Mouse (Mus musculus) left cerebral cortex, adult 11 months (tissue): Measurements from ENCODE around the gene BC049715.
"Not testable (repeated sequence)": the region's sequence is repeated elsewhere in the genome, so short reads cannot be mapped to it uniquely, and the experiment has no call there.

ENCODE experiments used
- DNase-seq: peaks from one replicate; pipeline ENCODE4 v3.0.0; 2022; ENCODE audit warnings: low spot score

The BC049715 gene

GRCm38 (mm10) chr6:136827516-136827880 lies at the start of gene BC049715:
BC049715 (plus strand) TSS chr6:136827626.
- no peak for DNase-seq

GRCm38 (mm10) chr6:136781377-136781986 lies 45.9 kb upstream of the BC049715 start, which contains the start of gene Gucy2c:
Gucy2c (minus strand) TSS chr6:136781765.
- DNase-seq: no peak

- no peak for DNase-seq
These were observed 45.3 kb upstream of the BC049715 start for GRCm38 (mm10) chr6:136782146-136782545.

GRCm38 (mm10) chr6:136782761-136783160 lies 44.7 kb upstream of the BC049715 start:
- no peak for DNase-seq

GRCm38 (mm10) chr6:136789391-136789971 lies 37.9 kb upstream of the BC049715 start:
- DNase-seq: no peak

GRCm38 (mm10) chr6:136792884-136793758 lies 34.3 kb upstream of the BC049715 start:
- no peak for DNase-seq

DNA sequence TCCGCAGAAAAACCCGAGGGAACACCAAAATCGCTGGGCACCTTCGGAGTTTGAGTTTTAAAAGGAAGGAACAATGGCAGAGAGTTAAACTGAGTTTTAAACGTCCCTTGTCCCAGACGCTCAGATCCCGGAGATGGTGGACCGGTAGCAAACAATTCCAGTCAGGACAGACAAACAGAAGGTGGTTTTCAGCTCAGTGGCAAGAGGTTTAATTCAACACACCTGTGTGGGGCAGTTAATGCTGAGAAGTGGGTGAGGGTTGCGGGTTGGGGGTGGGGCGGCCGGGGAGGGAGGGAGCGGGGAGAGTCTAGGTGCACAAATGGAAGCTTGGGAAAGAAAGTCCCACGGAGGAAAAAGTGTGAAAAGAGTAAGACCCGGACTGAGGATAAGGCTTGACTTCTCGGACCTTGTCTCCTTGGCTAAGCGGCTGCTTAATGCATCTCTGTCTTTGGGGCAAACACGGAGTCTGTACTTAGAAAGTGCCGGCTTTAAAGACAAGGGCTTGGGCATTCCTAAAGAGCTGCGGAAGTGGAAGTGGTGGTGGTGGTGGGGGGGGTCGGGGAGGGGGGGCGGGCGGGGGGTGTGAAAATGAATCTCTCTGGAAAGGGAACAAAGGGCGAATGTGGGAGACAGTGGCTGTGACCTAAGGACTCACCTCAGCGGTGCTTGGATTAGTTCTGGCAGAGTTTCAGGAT lies 33.4 kb upstream of the BC049715 start:
- no peak for DNase-seq

DNA sequence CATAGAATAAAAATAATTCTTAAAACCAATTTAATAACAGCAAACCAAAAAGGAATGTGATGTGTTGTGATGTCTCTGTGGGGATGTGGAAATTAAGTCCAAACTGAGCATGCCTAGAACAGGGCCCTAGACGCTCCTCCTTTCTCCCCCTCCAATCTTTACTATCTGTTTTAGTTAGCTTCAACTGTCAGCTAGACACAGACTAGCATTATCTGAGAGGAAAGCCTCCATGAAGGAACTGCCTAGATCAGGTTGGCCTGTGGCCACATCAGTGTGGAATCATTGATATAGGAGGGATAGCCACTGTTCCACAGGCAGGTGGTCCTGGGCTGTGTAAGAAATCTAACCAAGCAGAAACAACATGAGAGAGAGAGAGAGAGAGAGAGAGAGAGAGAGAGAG lies 32.3 kb upstream of the BC049715 start:
- no peak for DNase-seq

- DNase-seq: no peak
These were observed 31.6 kb upstream of the BC049715 start for GRCm38 (mm10) chr6:136795850-136796249.

DNA sequence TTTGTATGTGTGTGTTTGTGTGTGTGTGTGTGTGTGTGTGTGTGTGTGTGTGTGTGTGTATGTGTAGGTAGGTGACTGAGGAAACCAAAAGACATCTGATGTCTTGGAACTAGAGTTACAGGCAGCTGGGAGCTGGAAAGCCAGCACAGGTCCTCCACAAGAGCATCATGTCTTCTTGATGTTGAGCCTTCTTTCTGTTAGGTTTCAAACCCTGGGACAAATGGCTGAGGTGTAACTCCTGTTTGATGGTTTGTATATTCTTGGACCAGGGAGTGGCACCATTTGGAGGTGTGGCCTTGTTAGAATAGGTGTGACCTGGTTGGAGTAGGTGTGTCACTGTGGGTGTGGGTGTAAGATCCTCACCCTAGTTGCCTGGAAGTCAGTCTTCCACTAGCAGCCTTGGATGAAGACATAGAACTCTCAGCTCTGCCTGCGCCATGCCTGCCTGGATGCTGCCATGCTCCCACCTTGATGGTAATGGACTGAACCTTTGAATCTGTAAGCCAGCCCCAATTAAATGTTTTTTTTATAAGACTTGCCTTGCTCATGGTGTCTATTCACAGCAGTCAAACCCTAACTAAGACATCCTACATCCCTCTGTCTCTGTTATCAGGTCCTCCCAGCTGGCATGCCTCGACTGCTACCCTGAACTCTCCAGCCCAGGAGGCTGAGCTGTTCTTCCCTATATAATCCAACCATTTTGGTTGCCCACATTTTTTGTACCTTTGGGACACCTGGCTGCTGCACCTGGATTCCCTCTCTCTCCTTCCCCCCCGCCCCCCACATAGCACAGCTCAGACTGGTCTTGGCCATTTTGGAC lies 29.3 kb upstream of the BC049715 start:
- not testable (repeated sequence) for DNase-seq

- no peak for DNase-seq
These were observed 26.7 kb upstream of the BC049715 start for GRCm38 (mm10) chr6:136800710-136801109.

DNA sequence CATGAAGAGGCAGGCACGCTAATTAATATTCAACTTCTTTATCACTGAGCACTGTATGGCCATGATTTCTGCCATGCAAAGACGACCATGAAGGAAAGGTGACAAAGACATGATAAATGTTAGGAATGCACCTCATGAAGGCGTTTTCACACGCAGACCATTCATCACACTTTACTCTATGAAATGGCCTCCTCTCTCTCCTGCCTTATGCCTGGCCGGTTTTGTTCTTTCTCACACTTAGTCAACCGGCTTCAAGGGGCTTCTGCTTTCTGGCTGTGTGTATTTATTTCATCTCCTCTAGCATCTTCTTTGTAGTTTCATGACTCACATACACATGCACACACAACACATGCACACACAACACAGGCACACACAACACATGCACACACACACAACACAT lies 26.2 kb upstream of the BC049715 start:
- no peak for DNase-seq

GRCm38 (mm10) chr6:136803093-136803738 lies 24.2 kb upstream of the BC049715 start:
- no peak for DNase-seq

GRCm38 (mm10) chr6:136803739-136804633 lies 23.4 kb upstream of the BC049715 start, which contains the start of gene Hist4h4:
Hist4h4 (minus strand) TSS chr6:136804415.
- peak; percentile 95 for DNase-seq

DNA sequence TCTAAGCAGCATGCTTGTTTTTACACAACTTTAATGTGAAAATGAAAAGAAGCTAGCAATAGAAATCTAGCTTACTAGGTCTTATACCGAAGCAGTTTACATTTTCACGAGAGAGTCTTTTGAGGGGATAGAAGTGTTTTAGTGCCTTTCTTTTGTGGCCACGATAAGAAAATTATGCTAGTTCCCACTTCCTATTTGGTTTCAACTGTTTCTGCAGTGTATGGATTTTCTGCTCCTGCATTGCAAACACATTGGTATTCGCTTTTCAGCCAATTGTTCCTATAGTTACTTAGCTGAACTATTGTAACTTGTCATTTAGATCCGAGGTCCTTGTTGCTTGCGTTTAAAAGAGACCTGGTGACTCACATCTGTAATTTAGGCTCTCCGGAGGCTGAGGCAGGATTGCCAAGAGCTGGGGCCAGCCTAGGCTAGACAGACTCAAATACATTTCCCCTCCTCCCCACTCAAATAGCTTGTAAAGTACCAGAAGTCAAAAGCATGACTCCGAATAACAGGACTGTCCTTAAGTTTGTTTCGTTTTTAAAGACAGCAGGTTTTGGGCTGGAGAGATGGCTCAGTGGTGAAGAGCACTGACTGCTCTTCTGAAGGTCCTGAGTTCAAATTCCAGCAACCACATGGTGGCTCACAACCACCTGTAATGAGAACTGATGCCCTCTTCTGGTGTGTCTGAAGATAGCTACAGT lies 22.6 kb upstream of the BC049715 start:
- DNase-seq: no peak

DNA sequence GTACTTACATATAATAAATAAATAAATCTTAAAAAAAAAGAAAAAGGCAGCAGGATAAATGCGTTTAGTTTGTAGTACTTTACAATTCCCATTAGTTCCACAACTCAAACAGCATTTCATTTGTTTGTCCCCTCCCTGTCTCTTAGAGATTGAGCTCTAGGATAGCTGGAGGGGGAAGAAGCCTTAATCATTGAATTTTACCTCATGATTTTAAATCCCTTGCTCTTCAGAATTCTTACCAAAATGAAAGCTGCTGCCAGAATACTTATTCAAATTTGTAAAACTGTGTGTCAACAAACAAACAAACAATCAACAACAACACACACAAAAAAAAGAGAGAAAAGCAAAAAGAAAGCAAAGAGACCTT lies 22.0 kb upstream of the BC049715 start:
- no peak for DNase-seq

GRCm38 (mm10) chr6:136806819-136807218 lies 20.6 kb upstream of the BC049715 start:
- no peak for DNase-seq

DNA sequence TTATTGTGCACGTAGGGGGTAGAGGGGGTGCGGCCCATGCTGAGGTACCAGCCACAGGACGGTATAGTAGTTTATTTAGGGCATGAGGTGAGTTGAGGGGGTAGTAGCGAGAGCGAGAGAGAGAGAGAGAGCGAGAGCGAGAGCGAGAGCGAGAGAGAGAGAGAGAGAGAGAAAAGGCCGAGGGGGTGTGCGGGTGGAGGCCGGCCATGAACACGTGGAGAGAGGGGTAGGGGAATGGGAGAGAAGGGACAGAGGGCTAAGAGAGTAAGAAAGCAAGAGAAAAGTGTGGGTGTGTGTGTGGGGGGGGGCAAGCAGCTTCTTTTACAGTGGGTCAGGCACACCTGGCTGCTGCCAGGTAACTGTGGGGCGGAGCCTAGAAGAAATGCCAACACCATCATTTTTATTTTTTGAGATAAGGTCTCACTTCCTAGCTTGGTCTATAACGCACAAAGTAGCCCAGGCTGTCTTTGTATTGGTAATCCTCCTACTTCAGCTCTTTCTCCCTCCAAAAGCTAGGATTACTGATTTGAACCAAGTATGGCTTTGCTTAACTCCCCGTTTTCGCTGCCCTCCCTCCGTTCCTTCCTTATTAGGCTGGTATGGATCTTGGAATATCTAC lies 19.9 kb upstream of the BC049715 start:
- DNase-seq: no peak

- DNase-seq: peak; percentile 97
These were observed 19.4 kb upstream of the BC049715 start, which contains the start of gene H2afj for GRCm38 (mm10) chr6:136808014-136808417. H2afj (plus strand) TSS chr6:136808244.
